Mouse (Mus musculus): ENCODE measurements around the gene D630003M21Rik. TPM values are rescaled to one million over a fixed set of nuclear protein-coding genes. Genes with fewer than 3 reads are reported as not detected.

Gene D630003M21Rik
- polyA plus RNA-seq, 1 experiment: 0.34 TPM

DNA sequence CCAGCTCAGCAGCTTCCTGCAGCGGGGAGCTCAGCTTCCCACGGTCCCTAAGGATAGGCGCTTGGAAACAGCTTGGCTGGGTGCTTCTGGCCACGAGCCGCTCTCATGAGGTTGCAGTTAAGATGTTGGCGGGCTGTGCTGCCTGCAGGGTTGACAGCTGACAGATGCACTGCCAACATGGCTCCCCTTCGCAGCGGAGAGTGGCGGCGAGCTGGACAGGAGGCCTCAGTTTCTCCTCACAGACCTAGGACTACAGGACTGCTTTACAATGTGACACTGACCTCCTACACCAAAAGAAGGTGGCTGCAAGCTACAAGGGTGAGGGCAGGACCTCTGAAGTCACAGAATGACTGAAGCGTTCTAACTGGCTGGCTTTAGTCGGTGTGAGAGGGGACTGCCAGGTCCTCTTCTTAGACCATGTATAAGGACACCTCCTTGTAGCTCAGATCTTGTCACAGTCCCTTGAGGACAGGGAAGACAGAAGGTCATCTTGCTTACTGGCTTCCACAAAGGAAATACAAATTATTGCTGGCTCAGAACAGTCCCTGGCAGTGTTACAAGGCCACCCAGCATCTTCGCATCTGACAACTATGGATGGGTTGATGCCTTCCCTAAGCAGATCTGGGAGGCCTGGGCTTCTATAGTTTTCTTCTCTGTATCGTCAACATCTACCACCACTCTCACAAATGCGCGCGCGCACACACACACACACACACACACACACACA is 13.3 kb upstream of the D630003M21Rik start:
- TF ChIP-seq CTCF (IDR thresholded peaks at IDR 0.05; ENCODE audit: low read depth, low read length): no peak
- TF ChIP-seq EP300 (IDR thresholded peaks at IDR 0.05; ENCODE audit: insufficient read depth, low read depth, low read length): no peak
- TF ChIP-seq POLR2A (IDR thresholded peaks at IDR 0.05; ENCODE audit: insufficient read depth, low read length): no peak
- Histone ChIP-seq H3K27ac (ENCODE audit: insufficient read depth, low read length) (no peak overlapping the region), H3K9ac (ENCODE audit: low read depth, poor library complexity, severe bottlenecking) (no peak overlapping the region), H3K36me3 (ENCODE audit: control insufficient read depth, insufficient read depth, low read length, poor library complexity, severe bottlenecking) (no peaks in the 10 kb centered on the region), H3K4me3 (ENCODE audit: low read depth, low read length) (no peak overlapping the region), H3K27me3 (ENCODE audit: control insufficient read depth, insufficient read depth, low read length, poor library complexity, severe bottlenecking) (no peaks in the 10 kb centered on the region), H3K9me3 (replicated peaks; ENCODE audit: control insufficient read depth, insufficient read depth, low read length, poor library complexity, severe bottlenecking) (no peaks in the 10 kb centered on the region), H3K4me1 (ENCODE audit: control insufficient read depth, insufficient read depth, low read length) (no peaks in the 10 kb centered on the region)

DNA sequence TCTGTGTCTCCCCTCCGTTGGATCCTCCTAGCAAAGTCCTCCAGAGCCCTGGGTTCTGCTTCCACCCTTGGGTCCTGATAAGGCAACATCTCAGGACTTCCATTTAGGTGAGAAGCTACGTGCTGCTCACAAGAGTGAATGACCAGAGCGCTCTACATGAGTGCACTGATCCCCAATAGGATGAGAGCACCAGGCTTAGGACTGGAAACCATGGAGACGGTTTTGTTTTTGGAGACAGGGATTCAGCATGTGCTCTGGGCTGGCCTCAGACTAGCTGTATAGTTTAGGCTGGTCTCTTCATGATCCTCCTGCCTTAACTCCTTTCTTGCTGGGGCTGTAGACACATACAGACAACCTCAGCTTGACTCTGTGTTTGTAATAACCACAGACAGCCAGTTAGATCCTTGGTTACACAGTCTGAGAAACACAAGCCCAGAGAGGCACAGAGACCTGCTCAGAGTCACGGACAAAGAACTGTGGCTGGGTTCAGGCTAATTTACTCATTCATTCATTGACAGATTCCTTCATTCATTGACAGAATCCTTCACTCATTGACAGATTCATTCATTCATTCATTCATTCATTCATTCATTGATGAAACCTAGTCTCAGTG is 12.2 kb upstream of the D630003M21Rik start:
- no peak overlapping the region for H3K27ac ChIP-seq (ENCODE audit: insufficient read depth, low read length)
- no peaks in the 10 kb centered on the region for H3K9me3 ChIP-seq (replicated peaks; ENCODE audit: control insufficient read depth, insufficient read depth, low read length, poor library complexity, severe bottlenecking)
- H3K36me3 ChIP-seq (ENCODE audit: control insufficient read depth, insufficient read depth, low read length, poor library complexity, severe bottlenecking): no peaks in the 10 kb centered on the region
- no peak overlapping the region for H3K4me3 ChIP-seq (ENCODE audit: low read depth, low read length)
- H3K27me3 ChIP-seq (ENCODE audit: control insufficient read depth, insufficient read depth, low read length, poor library complexity, severe bottlenecking): no peaks in the 10 kb centered on the region
- TF ChIP-seq CTCF (IDR thresholded peaks at IDR 0.05; ENCODE audit: low read depth, low read length) (no peak), EP300 (IDR thresholded peaks at IDR 0.05; ENCODE audit: insufficient read depth, low read depth, low read length) (no peak)
- no peak overlapping the region for H3K9ac ChIP-seq (ENCODE audit: low read depth, poor library complexity, severe bottlenecking)
- no peaks in the 10 kb centered on the region for H3K4me1 ChIP-seq (ENCODE audit: control insufficient read depth, insufficient read depth, low read length)

DNA sequence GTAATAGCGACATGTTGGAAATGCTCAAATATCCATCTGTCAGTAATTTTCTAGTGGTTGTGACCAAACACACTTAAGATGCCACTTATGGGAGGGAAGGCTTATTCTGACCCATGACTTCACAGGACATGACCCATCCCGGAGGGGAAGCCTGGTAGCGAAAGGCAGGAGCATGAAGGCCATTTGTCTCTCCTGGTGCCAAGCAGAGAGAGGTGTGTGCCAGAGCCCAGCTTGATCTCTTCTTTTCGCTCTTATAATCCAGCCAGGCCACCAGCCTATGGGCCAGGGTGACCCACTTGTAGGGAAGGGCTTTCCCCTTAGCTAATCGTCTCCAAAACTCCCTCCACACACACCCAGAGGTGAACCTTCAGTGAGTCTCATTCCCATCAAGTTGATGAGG is 9.1 kb upstream of the D630003M21Rik start:
- Histone ChIP-seq H3K4me3 (ENCODE audit: low read depth, low read length) (no peak overlapping the region), H3K36me3 (ENCODE audit: control insufficient read depth, insufficient read depth, low read length, poor library complexity, severe bottlenecking) (no peaks in the 10 kb centered on the region), H3K9ac (ENCODE audit: low read depth, poor library complexity, severe bottlenecking) (no peak overlapping the region), H3K4me1 (ENCODE audit: control insufficient read depth, insufficient read depth, low read length) (no peaks in the 10 kb centered on the region), H3K9me3 (replicated peaks; ENCODE audit: control insufficient read depth, insufficient read depth, low read length, poor library complexity, severe bottlenecking) (no peaks in the 10 kb centered on the region), H3K27ac (ENCODE audit: insufficient read depth, low read length) (no peak overlapping the region), H3K27me3 (ENCODE audit: control insufficient read depth, insufficient read depth, low read length, poor library complexity, severe bottlenecking) (no peaks in the 10 kb centered on the region)
- TF ChIP-seq EP300 (IDR thresholded peaks at IDR 0.05; ENCODE audit: insufficient read depth, low read depth, low read length): no peak
- no peak for TF ChIP-seq POLR2A (IDR thresholded peaks at IDR 0.05; ENCODE audit: insufficient read depth, low read length)
- TF ChIP-seq CTCF (IDR thresholded peaks at IDR 0.05; ENCODE audit: low read depth, low read length): no peak

DNA sequence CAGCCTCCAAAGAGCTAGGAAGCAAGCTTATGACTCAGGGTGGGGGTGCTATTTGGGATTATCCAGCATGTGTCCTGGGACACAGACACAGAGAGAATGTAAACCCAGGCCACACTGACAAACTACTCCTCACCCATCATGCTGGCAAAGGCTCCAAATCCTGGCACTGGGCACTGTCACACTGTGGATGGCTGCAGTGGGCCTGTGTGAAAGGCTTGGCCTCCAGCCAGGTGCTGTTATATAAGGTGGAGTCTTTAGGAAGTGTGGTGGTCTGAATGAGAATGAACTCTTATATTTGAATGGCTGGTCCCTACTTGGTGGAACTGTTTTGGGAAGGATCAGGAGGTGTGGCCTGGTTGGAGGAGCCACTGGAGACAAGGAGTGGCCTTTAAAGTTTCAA is 7.7 kb upstream of the D630003M21Rik start:
- H3K9me3 ChIP-seq (replicated peaks; ENCODE audit: control insufficient read depth, insufficient read depth, low read length, poor library complexity, severe bottlenecking): no peaks in the 10 kb centered on the region
- H3K36me3 ChIP-seq (ENCODE audit: control insufficient read depth, insufficient read depth, low read length, poor library complexity, severe bottlenecking): no peaks in the 10 kb centered on the region
- H3K9ac ChIP-seq (ENCODE audit: low read depth, poor library complexity, severe bottlenecking): no peak overlapping the region
- H3K27me3 ChIP-seq (ENCODE audit: control insufficient read depth, insufficient read depth, low read length, poor library complexity, severe bottlenecking): no peaks in the 10 kb centered on the region
- H3K4me1 ChIP-seq (ENCODE audit: control insufficient read depth, insufficient read depth, low read length): no peaks in the 10 kb centered on the region
- H3K27ac ChIP-seq (ENCODE audit: insufficient read depth, low read length): no peak overlapping the region
- TF ChIP-seq EP300 (IDR thresholded peaks at IDR 0.05; ENCODE audit: insufficient read depth, low read depth, low read length): no peak
- TF ChIP-seq CTCF (IDR thresholded peaks at IDR 0.05; ENCODE audit: low read depth, low read length): no peak
- no peak for TF ChIP-seq POLR2A (IDR thresholded peaks at IDR 0.05; ENCODE audit: insufficient read depth, low read length)
- no peak overlapping the region for H3K4me3 ChIP-seq (ENCODE audit: low read depth, low read length)

DNA sequence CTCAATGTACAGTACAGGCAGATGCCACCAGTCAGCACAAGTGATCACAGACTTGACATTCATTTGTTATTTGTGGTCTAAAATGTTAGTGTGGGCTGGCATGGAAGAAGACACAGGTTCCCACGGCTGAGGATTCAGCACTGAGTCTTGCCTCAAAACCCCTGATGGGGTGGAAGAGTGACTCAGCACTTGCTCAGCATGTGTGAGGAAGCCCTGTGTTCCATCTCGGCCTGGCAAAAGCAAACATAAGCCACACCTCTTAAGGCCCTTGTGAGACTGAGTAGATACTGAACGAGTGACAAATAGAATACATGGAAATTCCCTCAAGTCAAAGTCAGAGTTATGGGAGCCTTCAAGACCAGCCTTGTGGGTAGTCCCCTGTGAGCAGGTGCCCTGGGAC is 4.1 kb upstream of the D630003M21Rik start:
- TF ChIP-seq POLR2A (IDR thresholded peaks at IDR 0.05; ENCODE audit: insufficient read depth, low read length) (no peak), CTCF (IDR thresholded peaks at IDR 0.05; ENCODE audit: low read depth, low read length) (no peak), EP300 (IDR thresholded peaks at IDR 0.05; ENCODE audit: insufficient read depth, low read depth, low read length) (no peak)

DNA sequence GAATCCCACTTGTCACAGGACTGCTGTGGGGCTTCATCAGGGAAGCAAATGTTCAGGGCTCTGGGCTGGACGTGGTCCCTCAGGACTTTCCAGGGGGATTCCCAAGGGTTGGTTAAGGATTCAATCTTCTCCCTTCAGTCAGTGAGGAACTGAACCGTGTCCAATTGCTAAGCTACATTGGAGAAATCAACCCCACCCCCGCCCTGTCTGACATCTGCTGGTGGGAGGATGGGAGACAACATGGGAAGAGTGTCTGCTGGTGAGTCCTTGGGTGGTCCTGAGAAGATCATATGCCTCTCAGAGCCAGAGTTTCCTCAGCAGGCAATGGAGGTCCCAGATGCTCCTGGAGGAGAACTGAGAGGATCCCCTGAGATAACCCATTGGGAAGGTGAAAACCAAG is 3.4 kb upstream of the D630003M21Rik start:
- Histone ChIP-seq H3K9ac (ENCODE audit: low read depth, poor library complexity, severe bottlenecking) (no peak overlapping the region), H3K36me3 (ENCODE audit: control insufficient read depth, insufficient read depth, low read length, poor library complexity, severe bottlenecking) (no peaks in the 10 kb centered on the region), H3K4me1 (ENCODE audit: control insufficient read depth, insufficient read depth, low read length) (no peaks in the 10 kb centered on the region), H3K9me3 (replicated peaks; ENCODE audit: control insufficient read depth, insufficient read depth, low read length, poor library complexity, severe bottlenecking) (no peaks in the 10 kb centered on the region), H3K4me3 (ENCODE audit: low read depth, low read length) (no peak overlapping the region), H3K27me3 (ENCODE audit: control insufficient read depth, insufficient read depth, low read length, poor library complexity, severe bottlenecking) (no peaks in the 10 kb centered on the region), H3K27ac (ENCODE audit: insufficient read depth, low read length) (no peak overlapping the region)
- no peak for TF ChIP-seq EP300 (IDR thresholded peaks at IDR 0.05; ENCODE audit: insufficient read depth, low read depth, low read length)
- TF ChIP-seq POLR2A (IDR thresholded peaks at IDR 0.05; ENCODE audit: insufficient read depth, low read length): no peak
- no peak for TF ChIP-seq CTCF (IDR thresholded peaks at IDR 0.05; ENCODE audit: low read depth, low read length)

More for the DNA sequence above, 4.1 kb upstream of the D630003M21Rik start:
- Histone ChIP-seq H3K36me3 (ENCODE audit: control insufficient read depth, insufficient read depth, low read length, poor library complexity, severe bottlenecking) (no peaks in the 10 kb centered on the region), H3K27ac (ENCODE audit: insufficient read depth, low read length) (no peak overlapping the region), H3K9ac (ENCODE audit: low read depth, poor library complexity, severe bottlenecking) (no peak overlapping the region), H3K9me3 (replicated peaks; ENCODE audit: control insufficient read depth, insufficient read depth, low read length, poor library complexity, severe bottlenecking) (no peaks in the 10 kb centered on the region), H3K27me3 (ENCODE audit: control insufficient read depth, insufficient read depth, low read length, poor library complexity, severe bottlenecking) (no peaks in the 10 kb centered on the region), H3K4me3 (ENCODE audit: low read depth, low read length) (no peak overlapping the region), H3K4me1 (ENCODE audit: control insufficient read depth, insufficient read depth, low read length) (no peaks in the 10 kb centered on the region)

All from ES-Bruce4 (cell line).